Mouse (Mus musculus) neural tube, embryonic 13.5 days (tissue): Measurements from ENCODE around the gene AC161166.1. TPM values are rescaled to one million over a fixed set of nuclear protein-coding genes. Genes with fewer than 3 reads are reported as not detected.
A peak's percentile ranks its signal among the peaks of the same experiment; 100 is the strongest.

Experiments
- ATAC-seq: fragments of 200-750 bp; cut with Nextera tagmentation; 2 replicates; pipeline ENCODE4 v1.8.0; 2017; ENCODE audit warnings: low read depth, mild to moderate bottlenecking, moderate TSS enrichment, moderate library complexity
- H3K27ac ChIP-seq: fragments of 300-500 bp; sonication (generic); replicated peaks from 2 replicates; pipeline ENCODE4 v1.5.1; 2015; ENCODE audit warnings: moderate library complexity, mild to moderate bottlenecking, inconsistent platforms
- H3K27me3 ChIP-seq: fragments of 300-500 bp; sonication (generic); 2 replicates; pipeline ENCODE4 v1.6.1; 2015; ENCODE audit warnings: mild to moderate bottlenecking, inconsistent platforms
- H3K36me3 ChIP-seq: fragments of 300-500 bp; sonication (generic); 2 replicates; pipeline ENCODE4 v1.6.1; 2015; ENCODE audit warnings: mild to moderate bottlenecking, inconsistent platforms
- H3K4me1 ChIP-seq: fragments of 300-500 bp; sonication (generic); replicated peaks from 2 replicates; pipeline ENCODE4 v1.6.1; 2015; ENCODE audit warnings: inconsistent platforms
- H3K4me2 ChIP-seq: fragments of 300-500 bp; sonication (generic); 2 replicates; pipeline ENCODE4 v1.6.1; 2015; ENCODE audit warnings: inconsistent platforms, mild to moderate bottlenecking, moderate library complexity
- H3K4me3 ChIP-seq: fragments of 300-500 bp; sonication (generic); 2 replicates; pipeline ENCODE4 v1.5.1; 2015; ENCODE audit warnings: mild to moderate bottlenecking, inconsistent platforms
- H3K9ac ChIP-seq: fragments of 300-500 bp; sonication (generic); 2 replicates; pipeline ENCODE4 v1.6.1; 2015; ENCODE audit warnings: moderate library complexity, mild to moderate bottlenecking, inconsistent platforms
- H3K9me3 ChIP-seq: fragments of 300-500 bp; sonication (generic); 2 replicates; pipeline ENCODE4 v1.6.1; 2016; ENCODE audit warnings: inconsistent platforms
- WGBS: fragments of 180-500 bp; shearing (Covaris S2); methylation state at CpG from one replicate; pipeline ENCODE4 v1.1.7; 2015; 5-methylcytosine and 5-hydroxymethylcytosine counted together
- polyA plus RNA-seq: library from polyadenylated mRNA; unstranded; fragments of >200 nt; fragmentation: Nextera tagmentation; extraction: Ambion mirVana; gene quantifications from 2 replicates; pipeline ENCODE4 v1.2.1, GENCODE M21; 2015

Gene AC161166.1
- polyA plus RNA-seq, 1 experiment from 2014 or later = 1.5 TPM

- whole genome bisulfite sequencing = under 1% methylated on average over 72 of the region's 83 CpGs
- H3K27me3 ChIP-seq = no peaks in the 10 kb centered on the region
- no peaks in the 10 kb centered on the region for H3K9me3 ChIP-seq
- no peaks in the 10 kb centered on the region for H3K36me3 ChIP-seq
- peak; percentile 85 for ATAC-seq
- peak within 1 kb of the TSS; percentile 86 for H3K27ac ChIP-seq
- peak within 1 kb of the TSS; percentile 96 for H3K9ac ChIP-seq
- H3K4me3 ChIP-seq = peak within 1 kb of the TSS; percentile 76
- peaks cover 62% of the 10 kb centered on the region for H3K4me1 ChIP-seq
- H3K4me2 ChIP-seq = peak within 1 kb of the TSS; percentile 86
Measured at GRCm38 (mm10) chr7:24481474-24482207, 30.6 kb downstream of the AC161166.1 start, which contains the start of gene Cadm4. Gene Cadm4 (plus strand): TSS chr7:24482023.

- H3K27me3 ChIP-seq = no peaks in the 10 kb centered on the region
- H3K4me3 ChIP-seq = peak overlapping the region; percentile 76
- WGBS = 13% methylated on average over 14 of the region's 14 CpGs
- H3K9ac ChIP-seq = peak overlapping the region; percentile 96
- peak overlapping the region; percentile 86 for H3K27ac ChIP-seq
- H3K36me3 ChIP-seq = no peaks in the 10 kb centered on the region
- H3K9me3 ChIP-seq = no peaks in the 10 kb centered on the region
- H3K4me1 ChIP-seq = peaks cover 56% of the 10 kb centered on the region
- H3K4me2 ChIP-seq = peak overlapping the region; percentile 86
- ATAC-seq = peak; percentile 6
Measured at GRCm38 (mm10) chr7:24480986-24481473, 31.2 kb downstream of the AC161166.1 start.

- no peaks in the 10 kb centered on the region for H3K27me3 ChIP-seq
- peak overlapping the region; percentile 59 for H3K27ac ChIP-seq
- WGBS = 56% methylated on average over 18 of the region's 18 CpGs
- H3K9me3 ChIP-seq = no peaks in the 10 kb centered on the region
- ATAC-seq = no peak
- peak overlapping the region; percentile 86 for H3K4me2 ChIP-seq
- H3K4me1 ChIP-seq = peaks cover 50% of the 10 kb centered on the region
- H3K36me3 ChIP-seq = no peaks in the 10 kb centered on the region
- peak overlapping the region; percentile 76 for H3K4me3 ChIP-seq
- H3K9ac ChIP-seq = peak overlapping the region; percentile 96
Measured at GRCm38 (mm10) chr7:24480121-24480941, 31.9 kb downstream of the AC161166.1 start.

- Histone ChIP-seq H3K36me3 (no peaks in the 10 kb centered on the region), H3K4me2 (peak overlapping the region; percentile 86), H3K9me3 (no peaks in the 10 kb centered on the region), H3K4me1 (peaks cover 47% of the 10 kb centered on the region), H3K27ac (0 out of 2 replicates have a peak overlapping the region, but pooled peaks have one; percentile 13), H3K4me3 (peak overlapping the region; percentile 76; the same call in 1 of the 2 replicates), H3K9ac (peak overlapping the region; percentile 96), H3K27me3 (no peaks in the 10 kb centered on the region)
- 97% methylated on average over 2 of the region's 2 CpGs for WGBS
- ATAC-seq = no peak
Measured at GRCm38 (mm10) chr7:24479685-24480084, 32.6 kb downstream of the AC161166.1 start.

GRCm38 (mm10) chr7:24478911-24479310 is 33.3 kb downstream of the AC161166.1 start:
- no peaks in the 10 kb centered on the region for H3K9me3 ChIP-seq
- 92% methylated on average over 5 of the region's 5 CpGs for WGBS

GRCm38 (mm10) chr7:24476856-24477255 is 35.4 kb downstream of the AC161166.1 start:
- Histone ChIP-seq H3K9me3 (no peaks in the 10 kb centered on the region), H3K4me1 (peaks cover 29% of the 10 kb centered on the region), H3K9ac (no peak overlapping the region), H3K27me3 (no peaks in the 10 kb centered on the region), H3K36me3 (no peaks in the 10 kb centered on the region), H3K4me2 (no peak overlapping the region), H3K4me3 (no peak overlapping the region), H3K27ac (no peak overlapping the region)
- 82% methylated on average over 7 of the region's 7 CpGs for WGBS
- ATAC-seq = no peak

More at GRCm38 (mm10) chr7:24478911-24479310, 33.3 kb downstream of the AC161166.1 start:
- Histone ChIP-seq H3K27me3 (no peaks in the 10 kb centered on the region), H3K4me1 (peaks cover 42% of the 10 kb centered on the region), H3K4me3 (no peak overlapping the region), H3K36me3 (no peaks in the 10 kb centered on the region), H3K27ac (no peak overlapping the region), H3K4me2 (no peak overlapping the region), H3K9ac (no peak overlapping the region)
- no peak for ATAC-seq

- ATAC-seq = no peak
- Histone ChIP-seq H3K9ac (no peak overlapping the region), H3K36me3 (no peaks in the 10 kb centered on the region), H3K9me3 (no peaks in the 10 kb centered on the region), H3K27ac (no peak overlapping the region), H3K4me2 (no peak overlapping the region), H3K4me3 (no peak overlapping the region), H3K4me1 (peaks cover 29% of the 10 kb centered on the region), H3K27me3 (no peaks in the 10 kb centered on the region)
- WGBS = 78% methylated on average over 8 of the region's 8 CpGs
Measured at GRCm38 (mm10) chr7:24476338-24476737, 35.9 kb downstream of the AC161166.1 start.

- Histone ChIP-seq H3K36me3 (no peaks in the 10 kb centered on the region), H3K9me3 (no peaks in the 10 kb centered on the region), H3K9ac (peak overlapping the region; percentile 43; the same call in 1 of the 2 replicates), H3K4me2 (no peak overlapping the region; the same call in 1 of the 2 replicates), H3K4me3 (no peak overlapping the region), H3K4me1 (peaks cover 16% of the 10 kb centered on the region), H3K27me3 (no peaks in the 10 kb centered on the region), H3K27ac (no peak overlapping the region)
- ATAC-seq = no peak
- WGBS = 31% methylated on average over 20 of the region's 21 CpGs
Measured at GRCm38 (mm10) chr7:24474811-24475506, 37.3 kb downstream of the AC161166.1 start.

- H3K27me3 ChIP-seq = no peaks in the 10 kb centered on the region
Measured at GRCm38 (mm10) chr7:24473913-24474529, 38.2 kb downstream of the AC161166.1 start.

GRCm38 (mm10) chr7:24472937-24473336 is 39.3 kb downstream of the AC161166.1 start:
- Histone ChIP-seq H3K36me3 (no peaks in the 10 kb centered on the region), H3K4me1 (peaks cover 7% of the 10 kb centered on the region), H3K4me2 (no peak overlapping the region), H3K9ac (no peak overlapping the region), H3K27me3 (no peaks in the 10 kb centered on the region), H3K9me3 (no peaks in the 10 kb centered on the region), H3K27ac (no peak overlapping the region), H3K4me3 (no peak overlapping the region)
- ATAC-seq = no peak
- 71% methylated on average over 7 of the region's 7 CpGs for WGBS

More at GRCm38 (mm10) chr7:24473913-24474529, 38.2 kb downstream of the AC161166.1 start:
- H3K4me3 ChIP-seq = no peak overlapping the region
- 40% methylated on average over 10 of the region's 10 CpGs for WGBS
- peaks cover 7% of the 10 kb centered on the region for H3K4me1 ChIP-seq
- H3K36me3 ChIP-seq = no peaks in the 10 kb centered on the region
- 0 out of 2 replicates have a peak, but pooled peaks have one; percentile 10 for ATAC-seq
- no peak overlapping the region for H3K9ac ChIP-seq
- H3K9me3 ChIP-seq = no peaks in the 10 kb centered on the region
- H3K4me2 ChIP-seq = no peak overlapping the region
- H3K27ac ChIP-seq = no peak overlapping the region

GRCm38 (mm10) chr7:24472442-24472841 is 39.8 kb downstream of the AC161166.1 start:
- Histone ChIP-seq H3K4me3 (no peak overlapping the region), H3K27ac (no peak overlapping the region), H3K27me3 (no peaks in the 10 kb centered on the region), H3K36me3 (no peaks in the 10 kb centered on the region), H3K9me3 (no peaks in the 10 kb centered on the region), H3K4me2 (no peak overlapping the region), H3K9ac (no peak overlapping the region), H3K4me1 (peaks cover 7% of the 10 kb centered on the region)
- no peak for ATAC-seq
- 74% methylated on average over 6 of the region's 6 CpGs for WGBS
